Mouse (Mus musculus) forebrain, embryonic 12.5 days (tissue): ENCODE measurements around the gene Prr5l. TPM values are rescaled to one million over a fixed set of nuclear protein-coding genes. Genes with fewer than 3 reads are reported as not detected.

Experiments used
- ATAC-seq: fragments of 200-750 bp; cut with Nextera tagmentation; 2 replicates; pipeline ENCODE4 v1.8.0; 2017; ENCODE audit warnings: moderate TSS enrichment; ENCODE audit not compliant: low FRiP score
- H3K27ac ChIP-seq: fragments of 300-500 bp; sonication (generic); 2 replicates; pipeline ENCODE4 v1.5.1; 2016; ENCODE audit warnings: mild to moderate bottlenecking
- H3K27me3 ChIP-seq: fragments of 300-500 bp; sonication (generic); 2 replicates; pipeline ENCODE4 v1.6.1; 2016; ENCODE audit warnings: mild to moderate bottlenecking
- H3K36me3 ChIP-seq: fragments of 300-500 bp; sonication (generic); replicated peaks from 2 replicates; pipeline ENCODE4 v1.6.1; 2016; ENCODE audit warnings: mild to moderate bottlenecking
- H3K4me1 ChIP-seq: fragments of 300-500 bp; sonication (generic); 2 replicates; pipeline ENCODE4 v1.6.1; 2016
- H3K4me2 ChIP-seq: fragments of 300-500 bp; sonication (generic); 2 replicates; pipeline ENCODE4 v1.6.1; 2016; ENCODE audit warnings: mild to moderate bottlenecking, moderate library complexity
- H3K4me3 ChIP-seq: fragments of 300-500 bp; sonication (generic); replicated peaks from 2 replicates; pipeline ENCODE4 v1.5.1; 2016; ENCODE audit warnings: mild to moderate bottlenecking
- H3K9ac ChIP-seq: fragments of 300-500 bp; sonication (generic); 2 replicates; pipeline ENCODE4 v1.6.1; 2016; ENCODE audit warnings: mild to moderate bottlenecking
- H3K9me3 ChIP-seq: fragments of 300-500 bp; sonication (generic); 2 replicates; pipeline ENCODE4 v1.6.1; 2016
- WGBS: fragments of 180-500 bp; shearing (Covaris S2); methylation state at CpG from one replicate; pipeline ENCODE4 v1.1.7; 2016; 5-methylcytosine and 5-hydroxymethylcytosine counted together
- polyA plus RNA-seq: library from polyadenylated mRNA; unstranded; fragments of >200 nt; fragmentation: Nextera tagmentation; extraction: Ambion mirVana; gene quantifications from 2 replicates; pipeline ENCODE4 v1.2.1, GENCODE M21; 2016

The Prr5l gene
- polyA plus RNA-seq: 14.1 and 15.5 TPM in 2 replicates

GRCm38 (mm10) chr2:101882998-101883397 is at the start of gene Prr5l:
Gene Prr5l (minus strand): TSS chr2:101883027.
- Histone ChIP-seq H3K9ac (no peak within 1 kb of the TSS), H3K9me3 (no peaks in the 10 kb centered on the region), H3K36me3 (no peaks in the 10 kb centered on the region), H3K4me3 (no peak within 1 kb of the TSS), H3K27me3 (0 out of 2 replicates have a peak, but pooled peaks cover 7% of the 10 kb centered on the region), H3K4me1 (peaks cover 17% of the 10 kb centered on the region), H3K4me2 (no peak within 1 kb of the TSS), H3K27ac (no peak within 1 kb of the TSS)
- 43% methylated on average over 3 of the region's 3 CpGs for WGBS
- ATAC-seq: no peak

- Histone ChIP-seq H3K4me2 (no peak overlapping the region), H3K27ac (peak overlapping the region; percentile 61), H3K9me3 (no peaks in the 10 kb centered on the region), H3K9ac (no peak overlapping the region), H3K27me3 (no peaks in the 10 kb centered on the region), H3K36me3 (no peaks in the 10 kb centered on the region), H3K4me1 (peaks cover 8% of the 10 kb centered on the region; the same call in 1 of the 2 replicates), H3K4me3 (no peak overlapping the region)
- 0 out of 2 replicates have a peak, but pooled peaks have one; percentile 46 for ATAC-seq
- 72% methylated on average over 14 of the region's 14 CpGs for WGBS
These were observed 49.5 kb upstream of the Prr5l start for GRCm38 (mm10) chr2:101932169-101932936.

GRCm38 (mm10) chr2:101925591-101926188 is 42.9 kb upstream of the Prr5l start:
- WGBS: 36% methylated on average over 12 of the region's 12 CpGs
- Histone ChIP-seq H3K9me3 (no peaks in the 10 kb centered on the region), H3K4me2 (no peak overlapping the region), H3K36me3 (no peaks in the 10 kb centered on the region), H3K27me3 (no peaks in the 10 kb centered on the region), H3K27ac (peak overlapping the region; percentile 68), H3K4me3 (no peak overlapping the region), H3K4me1 (peaks cover 7% of the 10 kb centered on the region), H3K9ac (no peak overlapping the region)
- no peak for ATAC-seq

- peaks cover 12% of the 10 kb centered on the region for H3K4me1 ChIP-seq
- WGBS: 59% methylated on average over 3 of the region's 3 CpGs
- no peak overlapping the region for H3K27ac ChIP-seq
- no peaks in the 10 kb centered on the region for H3K36me3 ChIP-seq
- H3K27me3 ChIP-seq: no peaks in the 10 kb centered on the region
- H3K4me2 ChIP-seq: no peak overlapping the region
- no peak overlapping the region for H3K9ac ChIP-seq
- no peak for ATAC-seq
- H3K4me3 ChIP-seq: no peak overlapping the region
- no peaks in the 10 kb centered on the region for H3K9me3 ChIP-seq
These were observed 42.4 kb upstream of the Prr5l start for GRCm38 (mm10) chr2:101925183-101925582.

GRCm38 (mm10) chr2:101923181-101923580 is 40.4 kb upstream of the Prr5l start:
- H3K27me3 ChIP-seq: no peaks in the 10 kb centered on the region
- no peak for ATAC-seq
- H3K9me3 ChIP-seq: no peaks in the 10 kb centered on the region
- H3K4me1 ChIP-seq: peaks cover 21% of the 10 kb centered on the region
- no peak overlapping the region for H3K4me2 ChIP-seq
- WGBS: 84% methylated on average over 4 of the region's 4 CpGs
- no peak overlapping the region for H3K4me3 ChIP-seq
- no peak overlapping the region for H3K27ac ChIP-seq
- H3K9ac ChIP-seq: no peak overlapping the region
- H3K36me3 ChIP-seq: no peaks in the 10 kb centered on the region

GRCm38 (mm10) chr2:101922302-101922701 is 39.5 kb upstream of the Prr5l start:
- Histone ChIP-seq H3K9ac (no peak overlapping the region), H3K4me2 (no peak overlapping the region), H3K9me3 (no peaks in the 10 kb centered on the region), H3K27ac (no peak overlapping the region), H3K27me3 (no peaks in the 10 kb centered on the region), H3K4me3 (no peak overlapping the region), H3K36me3 (no peaks in the 10 kb centered on the region), H3K4me1 (peaks cover 21% of the 10 kb centered on the region)
- ATAC-seq: no peak
- 94% methylated on average over 4 of the region's 4 CpGs for WGBS

- no peak overlapping the region for H3K4me2 ChIP-seq
- no peak overlapping the region for H3K9ac ChIP-seq
- WGBS: 37% methylated on average over 2 of the region's 2 CpGs
- peak overlapping the region; percentile 59 for H3K27ac ChIP-seq
- peak; percentile 25; the same call in 1 of the 2 replicates for ATAC-seq
- H3K4me1 ChIP-seq: peaks cover 16% of the 10 kb centered on the region
- no peaks in the 10 kb centered on the region for H3K27me3 ChIP-seq
- H3K36me3 ChIP-seq: no peaks in the 10 kb centered on the region
- H3K4me3 ChIP-seq: no peak overlapping the region
- no peaks in the 10 kb centered on the region for H3K9me3 ChIP-seq
These were observed 37.3 kb upstream of the Prr5l start for GRCm38 (mm10) chr2:101920136-101920554.

- Histone ChIP-seq H3K4me3 (no peak overlapping the region), H3K27ac (no peak overlapping the region), H3K27me3 (no peaks in the 10 kb centered on the region), H3K4me2 (no peak overlapping the region), H3K9ac (no peak overlapping the region), H3K36me3 (no peaks in the 10 kb centered on the region), H3K9me3 (no peaks in the 10 kb centered on the region), H3K4me1 (peaks cover 16% of the 10 kb centered on the region)
- no peak for ATAC-seq
- WGBS: 89% methylated on average over 7 of the region's 7 CpGs
These were observed 35.7 kb upstream of the Prr5l start for GRCm38 (mm10) chr2:101918518-101918917.

GRCm38 (mm10) chr2:101909326-101910080 is 26.7 kb upstream of the Prr5l start:
- 85% methylated on average over 15 of the region's 15 CpGs for WGBS
- H3K4me3 ChIP-seq: no peak overlapping the region

GRCm38 (mm10) chr2:101908773-101909172 is 25.9 kb upstream of the Prr5l start:
- no peaks in the 10 kb centered on the region for H3K27me3 ChIP-seq
- no peak overlapping the region for H3K27ac ChIP-seq
- H3K4me3 ChIP-seq: no peak overlapping the region
- no peak overlapping the region for H3K4me2 ChIP-seq
- peaks cover 7% of the 10 kb centered on the region for H3K36me3 ChIP-seq
- WGBS: 69% methylated on average over 13 of the region's 13 CpGs
- H3K9me3 ChIP-seq: no peaks in the 10 kb centered on the region
- H3K4me1 ChIP-seq: peaks cover 33% of the 10 kb centered on the region
- no peak for ATAC-seq
- no peak overlapping the region for H3K9ac ChIP-seq

More at GRCm38 (mm10) chr2:101909326-101910080, 26.7 kb upstream of the Prr5l start:
- H3K27me3 ChIP-seq: no peaks in the 10 kb centered on the region
- H3K9me3 ChIP-seq: no peaks in the 10 kb centered on the region
- ATAC-seq: no peak
- H3K36me3 ChIP-seq: peaks cover 7% of the 10 kb centered on the region
- H3K9ac ChIP-seq: no peak overlapping the region
- H3K4me1 ChIP-seq: peaks cover 33% of the 10 kb centered on the region
- no peak overlapping the region for H3K4me2 ChIP-seq
- H3K27ac ChIP-seq: no peak overlapping the region

GRCm38 (mm10) chr2:101907386-101908022 is 24.7 kb upstream of the Prr5l start:
- H3K4me1 ChIP-seq: peaks cover 33% of the 10 kb centered on the region
- WGBS: 70% methylated on average over 10 of the region's 10 CpGs
- H3K9ac ChIP-seq: 0 out of 2 replicates have a peak overlapping the region, but pooled peaks have one; percentile 21
- peaks cover 7% of the 10 kb centered on the region for H3K36me3 ChIP-seq
- no peak overlapping the region for H3K4me2 ChIP-seq
- H3K9me3 ChIP-seq: no peaks in the 10 kb centered on the region
- no peak overlapping the region for H3K4me3 ChIP-seq
- no peak overlapping the region for H3K27ac ChIP-seq
- H3K27me3 ChIP-seq: no peaks in the 10 kb centered on the region
- ATAC-seq: no peak

- H3K27ac ChIP-seq: peak overlapping the region; percentile 33; the same call in 1 of the 2 replicates
- peak; percentile 36; the same call in 1 of the 2 replicates for ATAC-seq
- peaks cover 33% of the 10 kb centered on the region for H3K4me1 ChIP-seq
- no peaks in the 10 kb centered on the region for H3K27me3 ChIP-seq
- H3K9me3 ChIP-seq: no peaks in the 10 kb centered on the region
- WGBS: 54% methylated on average over 5 of the region's 5 CpGs
- H3K4me2 ChIP-seq: peak overlapping the region; percentile 33; the same call in 1 of the 2 replicates
- peaks cover 10% of the 10 kb centered on the region for H3K36me3 ChIP-seq
- no peak overlapping the region for H3K4me3 ChIP-seq
- no peak overlapping the region for H3K9ac ChIP-seq
These were observed 23.5 kb upstream of the Prr5l start for GRCm38 (mm10) chr2:101906379-101906690.
